Mouse (Mus musculus) Muller cell, postnatal 12 days (primary cell): ENCODE measurements around the gene Lpp.

Source experiments
- DNase-seq: peaks from one replicate; pipeline ENCODE4 v3.0.0-alpha.2; 2015; ENCODE audit errors: inconsistent ontology term

The Lpp gene

DNA sequence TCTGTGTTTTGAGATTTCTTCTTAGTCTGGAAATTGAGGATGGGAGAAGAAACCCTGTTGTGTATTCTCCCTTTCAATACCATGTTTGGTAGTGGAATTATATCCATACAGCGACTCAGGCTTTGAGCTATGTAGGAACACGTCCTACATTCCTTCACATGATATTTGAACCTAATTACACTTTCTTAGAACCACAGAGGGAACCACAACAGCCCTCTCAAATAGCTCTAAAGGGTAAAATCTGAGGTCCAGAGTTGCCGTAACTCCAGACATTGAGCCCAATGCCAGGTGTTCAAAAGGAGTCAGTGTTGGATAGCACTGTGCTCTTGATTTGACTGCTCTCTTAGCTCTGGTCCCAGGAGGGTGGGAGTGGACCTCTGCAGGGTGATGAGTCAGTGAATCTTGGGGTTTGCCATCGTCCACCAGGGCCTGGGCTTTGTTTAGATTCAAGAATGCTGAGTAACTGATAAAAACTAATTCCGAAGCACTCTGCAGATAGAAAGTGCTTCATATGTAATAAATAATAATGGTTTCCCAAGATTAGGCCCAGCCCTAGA lies 104.9 kb downstream of the Lpp start:
- DNase-seq: peak; percentile 74

- no peak for DNase-seq
Observed at GRCm38 (mm10) chr16:24501197-24501596, 107.9 kb downstream of the Lpp start.

DNA sequence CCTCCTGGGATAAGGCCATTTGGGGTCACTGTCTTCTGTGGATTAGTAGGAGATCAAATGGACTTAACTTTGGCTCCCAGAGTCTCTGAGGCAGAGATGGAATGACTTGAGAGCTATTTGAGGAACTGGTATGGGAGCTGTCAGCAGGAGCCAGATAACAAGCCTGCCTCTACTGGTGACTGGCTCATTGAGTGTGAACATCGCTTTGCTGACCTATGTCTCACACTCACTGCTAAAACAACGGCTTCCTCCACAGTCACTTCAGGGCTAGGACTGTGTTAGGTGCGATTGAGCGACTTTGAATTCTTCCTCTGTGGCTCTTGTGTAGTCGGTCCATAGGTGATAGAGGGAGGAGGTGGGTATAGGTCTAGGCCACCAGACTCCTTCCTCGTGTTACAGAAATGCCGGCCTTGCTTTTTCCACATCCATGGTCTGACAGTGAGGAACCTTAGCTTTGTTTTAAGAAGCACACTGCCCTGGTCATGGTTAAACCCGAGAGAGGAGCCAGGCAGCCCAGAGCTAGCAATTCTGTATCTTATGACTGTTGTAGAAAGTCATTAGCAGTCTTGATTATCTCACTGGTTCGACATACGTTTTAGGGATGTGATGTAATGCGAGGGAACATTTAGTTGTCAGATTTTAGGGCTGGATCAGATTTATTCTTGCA lies 108.5 kb downstream of the Lpp start:
- DNase-seq: no peak

- no peak for DNase-seq
Observed at GRCm38 (mm10) chr16:24502295-24502823, 109.1 kb downstream of the Lpp start.

DNA sequence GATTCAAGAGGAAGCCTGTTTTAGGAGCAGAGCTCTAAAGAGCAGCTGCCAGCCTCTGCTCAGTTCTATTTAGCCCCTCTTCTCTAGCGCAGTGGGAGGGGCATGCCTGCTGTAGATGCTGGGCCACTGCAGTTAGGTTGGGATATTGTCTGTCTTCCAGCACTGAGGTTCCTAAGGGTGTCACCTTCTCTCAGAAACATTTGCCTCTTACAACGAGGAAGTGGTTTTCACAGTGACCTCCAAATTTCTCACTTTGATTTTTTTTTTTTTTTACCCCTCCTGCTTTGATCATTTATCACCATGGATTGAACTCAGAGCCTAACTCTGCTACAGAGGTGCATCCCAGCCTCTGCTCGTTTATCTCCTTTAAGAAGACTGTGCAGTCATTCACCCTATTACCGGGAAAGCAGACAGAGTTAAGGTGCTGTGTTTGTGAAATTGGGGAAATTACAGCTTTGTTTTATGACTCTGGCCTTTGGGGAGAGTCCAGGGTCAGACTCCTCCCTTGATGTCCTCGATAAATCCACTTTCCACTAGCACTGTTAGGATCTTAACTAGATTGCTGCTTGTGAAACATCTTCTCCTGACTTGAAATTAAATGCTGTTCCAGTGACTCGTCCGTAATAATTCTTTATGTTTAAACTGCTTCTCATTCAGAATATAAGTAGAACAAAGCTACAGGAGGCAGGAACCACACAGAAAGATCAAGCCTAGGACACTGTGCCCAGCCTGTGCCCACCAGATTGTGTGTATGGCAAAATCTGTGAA lies 111.7 kb downstream of the Lpp start:
- no peak for DNase-seq

GRCm38 (mm10) chr16:24506237-24506636 lies 112.9 kb downstream of the Lpp start:
- DNase-seq: no peak

DNA sequence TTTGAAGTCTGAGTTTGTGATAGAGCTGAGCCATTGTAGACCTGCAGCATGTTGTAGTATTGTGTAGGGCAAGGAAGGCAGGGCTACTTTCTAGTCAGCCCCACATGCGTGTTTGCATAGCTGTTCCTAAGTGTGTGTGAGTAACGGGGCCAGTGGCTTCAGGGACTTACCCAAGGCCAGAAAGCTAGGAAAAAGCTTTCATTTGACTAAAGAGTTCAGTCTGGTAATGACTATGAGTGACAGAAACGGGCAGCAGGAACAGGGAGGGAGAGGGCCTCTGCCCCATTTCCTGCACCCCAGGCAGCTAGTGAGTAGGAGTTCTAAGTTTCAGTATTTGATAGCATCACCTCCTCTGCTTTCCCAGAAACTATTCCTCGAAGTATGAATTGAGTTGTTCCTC lies 113.4 kb downstream of the Lpp start:
- no peak for DNase-seq

DNA sequence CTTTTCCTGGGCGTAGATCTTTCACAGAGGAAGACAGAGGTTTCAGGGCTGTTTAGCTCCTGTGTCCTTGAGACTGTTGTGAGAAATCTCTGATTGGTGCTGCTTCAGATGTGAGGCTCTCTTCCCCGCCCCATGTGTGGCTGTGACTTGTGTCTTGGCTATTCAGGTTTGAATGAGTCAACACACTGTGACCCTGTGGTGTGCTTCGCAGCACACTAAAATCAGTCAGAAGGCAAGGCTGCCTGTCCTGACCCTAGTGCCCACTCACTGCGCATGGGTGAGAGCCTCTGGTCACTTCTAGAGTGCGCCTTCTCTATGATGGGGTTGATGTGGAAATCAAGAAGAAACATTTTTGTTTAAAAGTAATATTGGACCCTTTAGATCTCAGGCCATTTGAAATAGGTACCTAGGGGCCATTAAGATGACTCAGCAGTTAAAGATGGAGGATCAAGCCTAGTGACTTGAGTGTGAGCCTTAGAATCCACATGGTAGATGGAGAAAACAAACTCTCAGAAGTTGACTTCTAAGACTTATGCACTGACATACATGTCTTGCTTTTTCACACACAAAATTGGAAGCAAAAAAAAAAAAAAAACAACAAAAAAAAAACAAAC lies 114.7 kb downstream of the Lpp start:
- no peak for DNase-seq

- DNase-seq: no peak
Observed at GRCm38 (mm10) chr16:24509100-24509812, 115.9 kb downstream of the Lpp start.

DNA sequence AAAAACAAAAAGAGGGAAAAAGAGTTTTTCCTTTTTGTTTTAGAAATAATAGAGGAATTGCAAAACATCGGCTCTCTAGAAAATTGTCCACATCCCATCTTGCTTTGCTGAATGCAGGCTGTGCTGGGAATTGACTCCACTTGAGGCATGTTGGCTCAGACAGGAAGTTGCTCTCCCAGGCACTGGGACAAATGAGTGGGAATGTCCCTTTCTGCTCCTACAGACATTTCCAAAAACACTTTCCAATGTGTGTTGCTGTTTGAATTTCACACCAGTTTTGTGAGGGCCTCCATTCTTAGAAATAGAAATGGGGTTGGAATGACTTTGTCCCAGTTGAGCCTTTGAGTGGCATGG lies 116.5 kb downstream of the Lpp start:
- DNase-seq: no peak

DNA sequence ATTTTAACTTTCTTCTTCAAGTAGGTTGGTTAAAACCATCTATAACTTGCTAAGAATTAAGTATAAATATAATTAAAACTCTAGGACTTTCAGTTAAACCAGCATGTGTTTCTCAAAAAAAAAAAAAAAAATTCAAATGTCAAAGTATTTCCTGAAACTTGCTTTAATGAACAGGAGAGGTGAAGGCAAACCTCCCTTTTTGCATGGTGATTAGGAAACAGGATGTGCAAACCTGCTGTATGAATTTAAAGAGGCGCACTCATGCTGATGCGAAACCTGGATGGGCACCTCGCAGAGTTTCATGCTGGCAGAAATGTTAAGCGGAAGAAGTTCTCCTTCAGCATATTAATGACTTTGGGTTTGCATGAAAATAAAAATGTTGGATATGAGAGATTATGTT lies 119.9 kb downstream of the Lpp start:
- DNase-seq: no peak

DNA sequence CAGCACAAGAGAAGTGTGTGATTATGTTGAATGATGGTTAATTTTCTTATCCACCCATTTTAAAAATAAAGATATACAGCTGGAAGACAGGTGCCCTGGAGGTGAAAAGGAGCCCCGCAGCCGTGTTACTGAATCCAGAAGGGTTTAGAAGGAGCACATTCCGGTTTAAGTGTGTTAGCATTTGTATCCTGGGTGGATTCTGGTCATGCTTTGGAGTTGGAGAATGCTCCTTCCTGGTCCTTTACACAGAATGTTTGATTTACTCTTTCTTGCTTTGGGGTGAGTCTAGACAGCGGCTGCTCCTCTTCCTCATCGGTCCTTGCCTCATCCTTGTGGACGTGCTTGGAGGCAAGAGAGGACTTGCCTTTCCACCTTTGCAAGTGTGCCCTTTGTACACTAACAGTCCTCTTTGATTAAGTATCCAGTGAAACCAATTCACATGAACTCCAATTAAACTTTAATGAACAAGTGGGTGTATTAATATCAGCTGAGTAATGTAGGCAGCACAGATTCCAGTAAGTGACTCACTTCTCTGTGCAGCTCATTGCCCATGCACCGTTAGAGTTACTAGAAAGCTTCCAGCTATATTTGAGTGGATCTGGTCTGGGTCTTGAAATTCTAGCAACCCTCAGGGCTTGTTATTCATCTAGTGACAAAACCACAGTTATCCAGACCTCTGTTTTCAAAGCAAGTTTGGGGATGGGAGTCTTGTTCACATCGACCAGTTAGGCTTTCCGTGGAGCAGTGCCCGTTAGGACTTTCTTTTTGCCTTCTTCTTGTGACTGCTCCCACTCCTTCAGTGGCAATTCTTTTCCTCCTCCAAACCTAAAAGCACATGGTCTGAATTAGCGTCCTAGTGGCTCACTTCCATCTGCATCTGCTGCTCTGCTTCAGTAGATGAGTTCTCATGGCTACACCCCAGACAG lies 121.8 kb downstream of the Lpp start:
- DNase-seq: peak; percentile 93

DNA sequence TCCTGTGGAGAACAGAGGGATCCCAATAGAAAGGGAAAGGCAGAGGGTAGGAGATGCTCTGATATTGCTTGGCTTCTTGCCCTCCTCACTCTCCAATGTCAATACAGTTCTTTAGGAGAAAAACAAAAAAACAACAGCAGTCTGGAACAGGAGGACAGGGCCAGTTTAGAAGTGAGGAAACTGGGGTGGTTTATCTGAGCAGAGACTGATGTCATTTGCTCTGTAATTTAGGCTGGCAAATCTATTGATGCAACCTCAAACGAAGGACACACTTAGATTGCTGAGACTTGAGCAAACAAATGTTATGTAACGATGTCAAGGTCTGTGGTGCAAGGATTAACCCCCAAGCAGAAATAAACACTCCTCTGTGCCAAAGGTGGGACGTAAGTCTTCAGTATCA lies 123.7 kb downstream of the Lpp start:
- no peak for DNase-seq

- DNase-seq: no peak
Observed at GRCm38 (mm10) chr16:24517501-24518042, 124.3 kb downstream of the Lpp start.

DNA sequence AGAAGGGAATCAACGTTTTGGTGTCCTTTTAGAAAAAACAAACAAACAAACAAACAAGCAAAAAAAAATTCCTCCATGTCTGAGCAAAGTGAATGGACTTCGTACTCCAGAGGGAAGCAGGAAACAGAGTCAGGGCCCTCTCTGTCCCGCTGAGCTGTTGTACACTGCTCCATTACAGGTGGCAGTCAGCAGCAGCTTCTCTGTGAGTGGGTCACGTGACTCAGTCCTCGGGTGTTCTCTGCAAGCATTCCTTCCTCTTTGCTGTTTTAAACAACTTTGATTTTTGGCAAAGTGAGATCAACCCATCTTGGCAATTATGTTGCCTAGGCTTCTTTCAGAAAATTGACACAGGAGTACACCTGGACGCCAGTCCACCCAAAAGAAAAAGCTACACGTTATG lies 125.5 kb downstream of the Lpp start:
- no peak for DNase-seq

GRCm38 (mm10) chr16:24527219-24527618 lies 133.9 kb downstream of the Lpp start:
- DNase-seq: no peak

- no peak for DNase-seq
Observed at GRCm38 (mm10) chr16:24531681-24532080, 138.4 kb downstream of the Lpp start.

- no peak for DNase-seq
Observed at GRCm38 (mm10) chr16:24535221-24535620, 141.9 kb downstream of the Lpp start.

DNA sequence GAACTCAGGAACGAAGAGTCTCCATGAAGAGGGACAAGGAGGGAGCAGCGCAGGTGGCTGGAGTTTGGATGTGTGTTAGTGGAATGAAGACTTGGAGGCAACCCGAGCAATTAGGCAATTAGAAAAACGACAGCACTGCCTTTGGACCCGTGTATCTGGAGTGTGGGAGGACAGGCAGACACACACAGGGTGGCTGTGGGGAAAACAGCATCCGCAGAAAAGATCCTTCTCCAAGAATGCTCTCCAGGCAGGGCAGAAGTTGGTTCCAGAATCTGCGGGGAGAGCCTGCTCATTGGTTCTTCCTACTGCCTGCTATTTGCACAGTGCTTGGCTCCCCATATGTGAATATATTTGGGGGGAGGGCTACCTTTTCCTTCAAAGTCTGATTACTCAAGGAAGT lies 143.0 kb downstream of the Lpp start:
- DNase-seq: no peak

GRCm38 (mm10) chr16:24539003-24539402 lies 145.7 kb downstream of the Lpp start:
- no peak for DNase-seq

DNA sequence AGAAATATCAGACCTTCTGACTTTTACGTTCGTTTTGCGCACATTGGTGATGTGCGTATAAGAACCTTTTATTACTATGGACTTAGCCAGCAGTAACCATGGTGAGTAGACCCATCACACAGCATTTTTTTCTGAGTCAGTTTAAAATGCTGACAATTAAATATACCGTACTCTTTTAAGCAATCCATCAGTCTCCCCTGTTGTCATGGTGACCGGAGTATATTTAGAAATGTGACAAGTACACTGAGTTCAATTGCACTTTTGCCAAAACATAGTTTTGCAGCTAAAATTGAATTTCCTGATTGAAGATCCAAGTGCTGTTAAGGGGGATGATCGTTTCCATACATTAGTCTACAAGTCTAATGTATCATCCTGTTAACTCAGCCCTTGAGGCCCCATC lies 149.6 kb downstream of the Lpp start:
- DNase-seq: no peak
